Mouse (Mus musculus): ENCODE results near the gene G3bp2.
"Not testable (repeated sequence)": the region's sequence is repeated elsewhere in the genome, so short reads cannot be mapped to it uniquely, and the experiment has no call there.

The G3bp2 gene

DNA sequence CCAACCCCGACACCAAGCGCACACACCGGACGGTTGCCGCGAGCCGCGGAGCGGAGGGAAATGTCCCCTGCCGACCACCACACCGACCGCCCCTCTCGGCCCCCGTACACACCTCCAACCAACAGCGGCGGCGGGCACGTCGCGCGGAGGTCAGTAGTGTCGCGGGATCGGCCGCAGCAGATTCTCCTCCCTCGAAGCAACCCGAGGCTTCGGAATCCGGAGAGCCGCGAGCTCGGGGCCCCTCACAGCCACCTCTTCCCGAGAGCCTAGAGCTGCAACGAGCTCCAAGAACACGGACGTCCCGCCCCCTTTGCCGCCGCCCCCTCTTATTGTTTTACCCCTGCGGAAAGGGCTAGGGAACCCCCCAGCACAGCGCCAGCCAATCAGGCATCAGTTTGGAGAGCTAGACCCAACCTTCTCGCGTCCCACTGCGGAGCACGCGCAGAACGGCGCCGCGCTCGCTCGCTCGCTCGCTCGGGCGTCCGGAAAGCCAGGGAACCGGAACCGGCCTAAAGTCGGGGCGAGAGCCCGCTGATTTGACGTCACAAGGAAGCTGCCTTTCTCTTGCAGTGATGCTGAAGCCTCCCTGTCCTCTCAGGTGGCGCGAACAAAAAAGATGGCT is at the start of gene G3bp2:
G3bp2 (minus strand) TSS at position 303 of the 622 bp plus-strand sequence.
- DNase-seq (ENCODE audit: low read depth, low spot score), result peak; percentile 98

- DNase-seq (ENCODE audit: low read depth, low spot score), result not testable (repeated sequence)
Measured at GRCm38 (mm10) chr5:92133006-92133405, 49.5 kb upstream of the G3bp2 start.

DNA sequence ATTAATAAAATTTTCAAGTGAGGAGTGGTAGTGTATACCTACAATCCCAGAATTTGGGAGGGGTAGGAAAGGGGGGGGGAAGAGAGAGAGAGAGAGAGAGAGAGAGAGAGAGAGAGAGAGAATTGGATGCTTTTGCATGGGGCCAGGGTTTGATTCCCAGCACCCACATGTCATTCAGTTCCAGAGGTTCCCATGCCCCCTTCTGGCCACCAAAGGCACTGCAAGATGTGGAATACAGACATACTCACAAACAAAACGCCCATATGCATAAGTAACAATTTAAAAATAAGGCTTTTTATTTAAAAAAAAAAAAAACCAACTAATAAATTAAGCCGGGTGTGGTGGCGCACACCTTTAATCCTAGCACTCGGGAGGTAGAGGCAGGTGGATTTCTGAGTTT is 48.6 kb upstream of the G3bp2 start:
- DNase-seq (ENCODE audit: low read depth, low spot score), result no peak

DNA sequence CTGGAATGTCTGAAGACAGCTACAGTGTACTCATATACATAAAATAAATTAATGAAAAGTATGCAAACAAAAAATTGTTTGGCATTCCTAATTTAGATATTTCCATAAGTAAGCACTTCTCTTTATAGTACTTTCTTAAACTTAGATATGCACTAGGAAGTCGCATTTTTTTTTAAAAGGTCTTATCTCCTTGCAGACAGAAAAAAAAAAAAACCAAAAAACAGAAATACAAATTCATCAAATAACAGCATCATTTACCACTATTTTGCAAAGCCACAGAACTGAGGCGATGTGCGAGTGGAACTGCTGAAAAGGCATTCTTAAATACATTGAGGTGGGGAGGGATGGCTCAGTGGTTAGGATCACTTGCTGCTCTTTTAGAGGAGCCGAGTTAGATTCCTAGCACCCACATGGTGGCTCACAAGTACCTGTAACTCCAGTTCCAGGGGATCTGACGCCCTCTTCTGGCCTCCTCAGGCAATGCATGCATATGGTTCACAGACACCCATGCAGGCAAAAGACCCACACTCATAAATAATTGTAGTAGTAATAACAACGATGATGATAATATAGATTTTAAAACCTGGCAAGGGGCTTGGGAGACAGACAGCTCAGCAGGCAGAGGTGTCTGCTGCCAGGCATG is 46.6 kb upstream of the G3bp2 start:
- DNase-seq (ENCODE audit: low read depth, low spot score), result no peak

DNA sequence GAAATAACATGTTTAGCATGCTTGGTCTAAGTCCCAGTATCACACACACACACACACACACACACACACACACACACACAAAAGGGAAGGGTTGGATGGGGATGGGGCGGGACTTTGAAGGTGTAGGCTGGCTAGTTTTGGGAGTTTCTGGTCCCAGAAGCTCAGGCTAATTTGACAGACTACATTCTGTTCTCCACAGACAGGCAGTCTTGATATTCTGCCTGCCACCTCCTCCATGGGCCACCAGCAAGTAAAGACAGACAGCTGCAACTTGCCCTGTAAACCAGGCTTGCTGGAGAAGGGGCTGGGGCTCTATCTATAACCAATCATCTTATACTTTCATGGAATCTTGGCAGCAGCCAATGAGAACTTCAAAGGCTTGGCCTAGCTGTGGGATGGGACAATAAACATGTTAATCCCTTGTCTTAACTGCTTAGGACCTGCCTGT is 45.8 kb upstream of the G3bp2 start:
- DNase-seq (ENCODE audit: low read depth, low spot score), result no peak

DNA sequence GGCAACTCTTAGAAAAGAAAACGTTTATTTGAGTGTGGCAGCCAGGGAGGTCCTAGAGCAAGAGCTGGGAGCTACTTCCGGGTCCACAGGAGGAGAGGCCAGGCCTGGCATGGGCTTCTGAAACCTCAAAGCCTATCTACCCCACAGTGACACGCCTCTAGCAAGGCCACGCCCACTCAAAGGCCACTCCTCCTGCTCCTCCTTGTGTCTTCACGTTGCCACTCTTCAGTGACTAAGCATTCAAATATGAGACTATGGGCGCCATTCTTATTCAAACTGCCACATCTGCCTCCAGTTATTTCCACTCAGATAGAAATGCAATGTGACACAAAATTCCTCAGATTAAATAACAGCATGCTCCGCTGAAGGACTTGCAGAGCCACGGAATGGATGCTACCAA is 45.1 kb upstream of the G3bp2 start:
- DNase-seq (ENCODE audit: low read depth, low spot score), result no peak

DNA sequence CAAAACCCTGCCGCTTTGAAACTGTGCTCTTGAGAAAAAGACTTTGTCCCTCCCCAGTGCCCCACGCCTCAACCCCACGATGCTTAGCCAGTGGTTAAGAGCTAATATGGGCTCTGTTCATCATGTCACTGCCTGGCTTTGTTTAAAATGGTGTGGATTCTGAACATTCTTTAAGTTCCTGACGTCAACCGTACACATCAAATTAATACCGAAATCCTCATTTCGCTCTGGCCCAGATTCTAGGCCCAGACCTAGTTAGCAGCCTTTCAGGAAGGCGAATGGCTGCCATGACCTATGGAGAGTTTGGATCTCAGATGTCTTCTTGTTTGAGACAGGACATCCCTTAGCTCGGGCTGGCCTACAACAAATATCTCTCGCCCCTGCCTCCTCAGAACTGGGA is 44.2 kb upstream of the G3bp2 start:
- no peak for DNase-seq (ENCODE audit: low read depth, low spot score)

- no peak for DNase-seq (ENCODE audit: low read depth, low spot score)
Measured at GRCm38 (mm10) chr5:92127141-92127625, 43.7 kb upstream of the G3bp2 start.

GRCm38 (mm10) chr5:92125446-92125845 is 41.9 kb upstream of the G3bp2 start:
- no peak for DNase-seq (ENCODE audit: low read depth, low spot score)

DNA sequence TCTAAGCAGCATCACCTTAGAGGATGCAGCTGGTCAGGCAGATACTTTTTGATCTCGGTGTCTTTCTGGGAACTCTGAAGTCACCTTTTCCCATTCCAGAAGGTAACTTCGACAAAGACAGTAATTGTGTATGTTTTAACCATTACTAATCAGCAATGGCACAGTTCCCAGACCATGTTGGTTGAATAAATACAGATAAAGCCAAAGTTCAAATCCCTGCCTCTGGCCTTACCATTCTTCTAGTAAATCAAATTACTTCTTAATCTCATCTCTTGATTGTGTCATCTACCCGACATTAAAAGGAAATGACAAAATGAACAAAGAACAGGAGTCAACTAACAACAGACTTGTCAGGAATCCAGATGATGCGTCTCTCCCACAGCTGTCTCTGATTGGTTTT is 38.1 kb upstream of the G3bp2 start:
- no peak for DNase-seq (ENCODE audit: low read depth, low spot score)

GRCm38 (mm10) chr5:92117823-92118403 is 34.4 kb upstream of the G3bp2 start:
- DNase-seq (ENCODE audit: low read depth, low spot score), result peak; percentile 67

GRCm38 (mm10) chr5:92114939-92115338 is 31.4 kb upstream of the G3bp2 start:
- DNase-seq (ENCODE audit: low read depth, low spot score), result no peak

- no peak for DNase-seq (ENCODE audit: low read depth, low spot score)
Measured at GRCm38 (mm10) chr5:92114223-92114622, 30.7 kb upstream of the G3bp2 start.

GRCm38 (mm10) chr5:92113484-92113883 is 30.0 kb upstream of the G3bp2 start:
- no peak for DNase-seq (ENCODE audit: low read depth, low spot score)

GRCm38 (mm10) chr5:92112585-92112984 is 29.1 kb upstream of the G3bp2 start:
- DNase-seq (ENCODE audit: low read depth, low spot score), result peak; percentile 31

DNA sequence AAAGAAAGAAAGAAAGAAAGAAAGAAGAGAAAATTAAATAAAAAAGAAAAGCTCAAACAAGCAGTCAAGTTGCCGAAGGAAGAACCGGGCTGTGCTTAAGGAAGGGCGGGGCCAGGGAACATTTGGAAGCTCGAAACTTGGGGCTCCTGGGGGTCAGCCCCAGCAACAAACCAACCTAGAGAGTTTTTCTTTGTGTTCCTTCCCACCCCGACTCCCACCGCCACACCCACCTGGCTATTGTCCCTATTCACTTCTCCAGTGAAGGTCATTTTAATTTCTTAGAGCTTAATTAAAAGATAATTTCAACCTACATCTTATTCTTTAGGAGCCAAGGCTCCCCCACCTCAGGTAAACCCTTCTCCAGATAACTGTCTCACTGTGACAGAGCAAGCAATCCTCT is 28.7 kb upstream of the G3bp2 start:
- DNase-seq (ENCODE audit: low read depth, low spot score), result no peak

DNA sequence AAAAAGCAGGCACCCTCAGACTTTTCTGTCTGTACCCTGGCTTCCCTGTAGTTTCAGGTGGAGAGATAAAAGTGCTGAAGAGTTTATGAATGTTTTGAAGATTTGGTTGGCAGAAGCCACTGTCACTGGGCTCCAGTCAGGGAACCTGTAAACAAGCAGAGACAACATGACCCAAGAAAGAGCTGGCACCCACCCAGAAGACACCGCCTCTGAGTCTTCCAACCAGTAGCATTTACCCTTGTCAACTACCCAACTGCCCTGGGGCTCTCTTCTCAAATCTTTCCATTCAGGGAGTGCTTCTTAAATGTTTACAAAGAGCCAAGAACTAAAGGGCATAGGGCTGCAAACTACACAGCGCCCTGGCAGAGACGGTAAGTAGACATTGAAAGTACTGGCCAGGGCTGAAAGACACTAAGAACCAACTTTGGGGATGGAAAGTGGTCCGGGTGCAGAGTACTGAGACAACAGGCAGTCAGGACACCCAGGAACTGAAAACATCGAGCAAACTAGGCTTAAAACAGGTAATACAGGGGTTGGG is 27.4 kb upstream of the G3bp2 start:
- no peak for DNase-seq (ENCODE audit: low read depth, low spot score)

DNA sequence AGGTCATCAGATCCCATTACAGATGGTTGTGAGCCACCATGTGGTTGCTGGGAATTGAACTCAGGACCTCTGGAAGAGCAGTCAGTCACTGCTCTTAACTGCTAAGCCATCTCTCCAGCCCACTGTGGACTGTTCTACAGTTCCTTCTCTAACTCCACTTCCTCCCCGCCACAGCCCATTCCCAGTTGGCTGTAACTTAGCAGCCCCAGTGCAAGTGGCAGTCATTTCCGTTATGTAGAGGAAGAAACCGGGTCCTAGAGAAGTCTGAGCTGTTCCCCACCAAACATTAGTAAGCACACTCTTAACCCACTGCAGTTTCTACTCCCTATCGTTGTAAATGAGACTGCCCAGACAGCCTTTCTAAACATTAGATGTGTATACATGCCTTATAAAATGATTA is 23.8 kb upstream of the G3bp2 start:
- no peak for DNase-seq (ENCODE audit: low read depth, low spot score)

DNA sequence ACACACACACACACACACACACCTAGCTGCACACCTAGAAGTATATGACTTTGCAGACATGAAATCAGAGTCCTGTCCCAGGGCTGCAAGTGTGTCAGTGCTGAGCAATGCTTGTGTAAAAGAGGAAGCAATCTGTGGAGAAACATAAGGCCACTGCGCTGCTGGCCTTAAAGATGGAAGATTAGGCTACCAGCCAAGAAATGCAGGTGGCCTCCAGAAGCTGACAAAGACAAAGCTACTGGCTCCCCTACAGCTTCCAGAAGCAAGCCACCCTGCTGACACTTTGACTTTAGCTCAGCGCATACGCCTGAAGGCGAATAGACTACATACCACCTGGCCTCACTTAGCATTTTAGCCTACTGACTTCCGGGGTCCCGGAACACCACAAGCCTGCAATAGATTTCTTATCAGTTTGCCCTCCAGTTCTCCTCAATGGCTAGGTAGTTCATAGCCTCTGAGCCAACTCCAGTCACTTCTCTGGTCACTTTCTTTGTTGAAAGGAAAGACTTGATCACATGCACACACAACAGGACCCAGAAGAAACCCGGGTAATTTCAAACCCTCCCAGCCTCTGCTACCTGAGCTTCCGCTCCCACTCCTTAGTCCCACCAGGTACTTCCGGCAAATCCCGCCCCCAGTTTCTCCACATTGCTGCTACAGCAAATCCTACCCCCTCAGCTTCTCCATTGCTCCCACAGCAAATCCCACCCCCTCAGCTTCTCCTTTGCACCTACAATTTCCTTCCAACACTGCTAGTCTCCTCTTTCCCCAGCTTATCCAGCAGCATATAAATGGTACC is 23.0 kb upstream of the G3bp2 start:
- no peak for DNase-seq (ENCODE audit: low read depth, low spot score)

DNA sequence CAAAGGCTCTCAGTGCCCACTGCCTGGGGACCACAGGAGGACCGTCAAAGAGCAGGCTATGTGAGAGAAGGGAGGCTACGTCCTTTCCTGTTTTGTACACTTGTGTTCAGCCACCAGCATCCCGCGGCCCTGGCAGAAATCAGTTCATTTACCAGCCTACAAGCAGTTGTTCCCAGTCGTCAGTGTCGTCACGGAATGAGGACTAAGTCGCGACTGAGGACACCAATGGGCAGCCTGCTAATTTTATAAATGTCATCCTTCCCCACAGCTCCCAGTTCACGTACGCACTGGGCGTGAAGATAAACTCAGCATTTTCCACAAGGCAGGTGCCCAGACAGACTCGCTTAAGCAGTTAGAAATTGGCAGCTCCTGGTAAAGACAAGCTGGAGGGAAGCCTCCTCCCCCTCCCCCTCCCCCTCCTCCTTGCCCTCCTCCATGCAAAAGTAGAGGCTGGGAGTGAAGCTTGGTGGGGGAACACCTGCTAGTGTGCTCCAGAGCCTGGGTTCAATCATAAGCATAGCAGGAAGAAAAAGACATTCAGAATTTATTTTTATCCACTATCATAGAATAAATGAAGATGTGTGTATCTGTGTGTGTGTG is 20.4 kb upstream of the G3bp2 start:
- no peak for DNase-seq (ENCODE audit: low read depth, low spot score)

GRCm38 (mm10) chr5:92103062-92103461 is 19.5 kb upstream of the G3bp2 start:
- DNase-seq (ENCODE audit: low read depth, low spot score), result no peak

DNA sequence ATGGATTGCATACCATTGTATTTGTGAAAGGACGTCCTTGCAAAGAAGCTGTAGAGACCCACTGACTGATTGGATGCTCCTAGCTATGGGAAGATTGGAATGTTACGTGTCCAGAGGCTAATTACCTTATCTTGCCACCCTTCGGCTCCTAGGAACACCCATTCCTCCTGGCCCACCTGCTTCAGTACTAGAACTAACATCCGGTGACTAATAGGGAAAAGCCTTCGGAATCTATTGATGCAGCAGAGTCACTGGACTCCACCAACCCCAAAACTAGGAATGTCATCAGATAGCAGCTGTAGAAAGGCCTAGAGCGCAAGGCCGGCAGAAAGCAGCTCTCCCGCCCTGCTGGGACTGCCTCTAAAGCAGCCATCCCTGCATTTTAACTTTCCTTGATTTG is 18.1 kb upstream of the G3bp2 start:
- DNase-seq (ENCODE audit: low read depth, low spot score), result no peak

Measured in forelimb bud, embryonic 11.5 days (tissue).